Mouse (Mus musculus) liver, adult 2 months (tissue): ENCODE results near the gene Pgbd1.
"Not testable (repeated sequence)": the region's sequence is repeated elsewhere in the genome, so short reads cannot be mapped to it uniquely, and the experiment has no call there.

Experiments
- CTCF ChIP-seq: fragments of 200-500 bp; IDR thresholded peaks from 2 replicates; pipeline ENCODE4 v1.5.1; 2011; ENCODE audit warnings: low read depth, low read length, control low read depth
- POLR2A ChIP-seq: fragments of 200-500 bp; IDR thresholded peaks from 2 replicates; pipeline ENCODE4 v1.6.1; 2011; ENCODE audit warnings: low read length, control low read depth; ENCODE audit not compliant: insufficient read depth; ENCODE audit errors: extremely low read depth

DNA sequence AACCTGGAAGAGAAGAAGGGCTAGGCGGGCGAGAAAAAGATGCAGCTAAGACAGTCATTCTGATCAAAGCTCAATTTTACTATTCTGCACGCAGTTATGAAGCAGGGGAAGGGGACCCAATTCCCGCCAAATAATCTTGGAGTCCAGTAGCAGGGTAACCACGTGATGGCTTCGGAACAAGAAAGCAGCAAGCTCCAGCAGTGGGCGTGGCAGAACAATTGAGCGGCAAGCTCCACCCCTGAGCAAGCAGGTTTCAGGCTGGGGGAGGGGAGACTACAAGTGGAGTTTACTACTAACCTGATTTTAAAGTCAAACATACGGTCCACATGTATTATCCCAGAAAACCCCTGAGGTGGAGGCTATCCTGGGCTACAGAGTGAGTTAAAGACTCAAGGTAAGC, 21.7 kb upstream of the Pgbd1 start:
- TF ChIP-seq CTCF, POLR2A: not testable (repeated sequence)
